Mouse (Mus musculus) myocyte (in vitro differentiated cells): ENCODE data around the gene Trpv1. TPM values are rescaled to one million over a fixed set of nuclear protein-coding genes. Genes with fewer than 3 reads are reported as not detected.

ENCODE experiments used
- H3K27me3 ChIP-seq: one replicate; pipeline ENCODE4 v1.6.1; 2011; ENCODE audit not compliant: control insufficient read depth, insufficient read depth, insufficient read length
- H3K36me3 ChIP-seq: one replicate; pipeline ENCODE4 v1.6.1; 2011; ENCODE audit not compliant: control insufficient read depth, insufficient read depth
- H3K4me2 ChIP-seq: one replicate; pipeline ENCODE4 v1.6.1; 2011; ENCODE audit warnings: low read depth, control low read depth
- H3K4me3 ChIP-seq: one replicate; pipeline ENCODE4 v1.5.1; 2011; ENCODE audit warnings: mild to moderate bottlenecking, control low read depth, moderate library complexity
- H3K79me2 ChIP-seq: one replicate; pipeline ENCODE4 v1.6.1; 2011; ENCODE audit not compliant: control insufficient read depth, insufficient read depth
- H3ac ChIP-seq: one replicate; pipeline ENCODE4 v1.6.1; 2011; ENCODE audit not compliant: control insufficient read depth, insufficient read length
- CEBPB ChIP-seq: IDR thresholded peaks from 2 replicates; pipeline ENCODE4 v1.6.1; 2011; ENCODE audit warnings: mild to moderate bottlenecking, moderate library complexity; ENCODE audit not compliant: poor library complexity, insufficient read depth, severe bottlenecking
- E2F4 ChIP-seq: IDR thresholded peaks from one replicate; pipeline ENCODE4 v1.6.1; 2011; ENCODE audit warnings: mild to moderate bottlenecking, control low read depth, moderate library complexity; ENCODE audit not compliant: insufficient read depth
- MAX ChIP-seq: IDR thresholded peaks from one replicate; pipeline ENCODE4 v1.6.1; 2011; ENCODE audit warnings: low read depth, mild to moderate bottlenecking, control low read depth
- MYOD1 ChIP-seq, 3 experiments: IDR thresholded peaks; one replicate each; pipeline ENCODE4 v1.6.1; 2011; ENCODE audit warnings: control low read depth in 2 of 3, low read depth in 2 of 3, mild to moderate bottlenecking in 2 of 3, moderate library complexity in 1 of 3; ENCODE audit not compliant: insufficient read length in 2 of 3, control insufficient read depth in 1 of 3
- MYOG ChIP-seq, 3 experiments: IDR thresholded peaks; one replicate each; pipeline ENCODE4 v1.6.1; 2011; ENCODE audit warnings: control low read depth in 2 of 3, low read depth in 2 of 3, mild to moderate bottlenecking in 2 of 3; ENCODE audit not compliant: insufficient read length in 2 of 3, control insufficient read depth in 1 of 3, insufficient read depth in 1 of 3
- POLR2A ChIP-seq: IDR thresholded peaks from one replicate; pipeline ENCODE4 v1.6.1; 2011; ENCODE audit warnings: low read depth, mild to moderate bottlenecking, control low read depth, moderate library complexity; ENCODE audit not compliant: insufficient read length
- POLR2AphosphoS2 ChIP-seq: IDR thresholded peaks from one replicate; pipeline ENCODE4 v1.6.1; 2011; ENCODE audit warnings: low read depth, control low read depth; ENCODE audit not compliant: insufficient read length
- REST ChIP-seq: IDR thresholded peaks from one replicate; pipeline ENCODE4 v1.6.1; 2011; ENCODE audit warnings: mild to moderate bottlenecking, control low read depth, moderate library complexity; ENCODE audit not compliant: insufficient read depth, insufficient read length
- SRF ChIP-seq: IDR thresholded peaks from one replicate; pipeline ENCODE4 v1.6.1; 2011; ENCODE audit warnings: low read depth; ENCODE audit not compliant: control insufficient read depth, insufficient read length
- TCF12 ChIP-seq: IDR thresholded peaks from one replicate; pipeline ENCODE4 v1.6.1; 2011; ENCODE audit warnings: mild to moderate bottlenecking, control low read depth; ENCODE audit not compliant: poor library complexity, insufficient read depth, severe bottlenecking
- TCF3 ChIP-seq: IDR thresholded peaks from one replicate; pipeline ENCODE4 v1.6.1; 2011; ENCODE audit warnings: low read depth, control low read depth; ENCODE audit not compliant: insufficient read length
- USF1 ChIP-seq: IDR thresholded peaks from one replicate; pipeline ENCODE4 v1.6.1; 2011; ENCODE audit warnings: low read depth, mild to moderate bottlenecking, control low read depth, moderate library complexity
- polyA plus RNA-seq: library from polyadenylated mRNA; unstranded; fragments of >200 nt; fragmentation: generic; extraction: Trizol; gene quantifications from one replicate; pipeline ENCODE4 v1.2.1, GENCODE M21; 2012; ENCODE audit warnings: missing spikeins

Trpv1 gene
- polyA plus RNA-seq, 1 experiment, result 0.17 TPM

GRCm38 (mm10) chr11:73242777-73243176, 8.7 kb downstream of the Trpv1 start:
- Histone ChIP-seq H3K4me2 (no peak overlapping the region), H3K4me3 (no peak overlapping the region), H3K79me2 (no peaks in the 10 kb centered on the region), H3K27me3 (peaks cover 10% of the 10 kb centered on the region), H3ac (no peak overlapping the region), H3K36me3 (no peaks in the 10 kb centered on the region)
- TF ChIP-seq MYOG (IDR thresholded peaks at IDR 0.05; ENCODE audit: control insufficient read depth in 1 of 3, insufficient read depth in 1 of 3, insufficient read length in 2 of 3, low read depth in 2 of 3), result no peak
- TF ChIP-seq E2F4, result no peak
- TF ChIP-seq MYOD1 (IDR thresholded peaks at IDR 0.05; ENCODE audit: control insufficient read depth in 1 of 3, insufficient read length in 2 of 3, low read depth in 2 of 3), result no peak
- no peak for TF ChIP-seq POLR2AphosphoS2
- no peak for TF ChIP-seq MAX
- TF ChIP-seq REST, result no peak
- TF ChIP-seq USF1, result no peak
- no peak for TF ChIP-seq CEBPB
- no peak for TF ChIP-seq SRF
- TF ChIP-seq POLR2A, result no peak
- TF ChIP-seq TCF12, result no peak
- TF ChIP-seq TCF3, result no peak

- H3ac ChIP-seq, result no peak overlapping the region
- no peaks in the 10 kb centered on the region for H3K27me3 ChIP-seq
- H3K4me3 ChIP-seq, result no peak overlapping the region
- no peak overlapping the region for H3K4me2 ChIP-seq
- H3K79me2 ChIP-seq, result no peaks in the 10 kb centered on the region
- TF ChIP-seq POLR2A, result no peak
- H3K36me3 ChIP-seq, result no peaks in the 10 kb centered on the region
These were observed 23.4 kb downstream of the Trpv1 start for GRCm38 (mm10) chr11:73257362-73257945.

- H3K27me3 ChIP-seq, result no peaks in the 10 kb centered on the region
- no peak overlapping the region for H3K4me2 ChIP-seq
- H3K79me2 ChIP-seq, result no peaks in the 10 kb centered on the region
These were observed 24.6 kb downstream of the Trpv1 start for GRCm38 (mm10) chr11:73258664-73259063.

GRCm38 (mm10) chr11:73260457-73260856, 26.4 kb downstream of the Trpv1 start:
- Histone ChIP-seq H3K27me3 (no peaks in the 10 kb centered on the region), H3K4me3 (no peak overlapping the region), H3ac (no peak overlapping the region), H3K4me2 (no peak overlapping the region), H3K79me2 (no peaks in the 10 kb centered on the region), H3K36me3 (no peaks in the 10 kb centered on the region)
- TF ChIP-seq CEBPB, result no peak
- TF ChIP-seq SRF, result no peak
- TF ChIP-seq MYOG (IDR thresholded peaks at IDR 0.05; ENCODE audit: control insufficient read depth in 1 of 3, insufficient read depth in 1 of 3, insufficient read length in 2 of 3, low read depth in 2 of 3), result no peak
- TF ChIP-seq REST, result no peak
- TF ChIP-seq TCF3, result no peak
- TF ChIP-seq USF1, result no peak
- TF ChIP-seq POLR2A, result no peak
- no peak for TF ChIP-seq E2F4

More at GRCm38 (mm10) chr11:73258664-73259063, 24.6 kb downstream of the Trpv1 start:
- no peak overlapping the region for H3ac ChIP-seq
- TF ChIP-seq POLR2AphosphoS2 (no peak), TCF12 (no peak), USF1 (no peak), TCF3 (no peak), CEBPB (no peak), MYOG (IDR thresholded peaks at IDR 0.05; ENCODE audit: control insufficient read depth in 1 of 3, insufficient read depth in 1 of 3, insufficient read length in 2 of 3, low read depth in 2 of 3) (no peak)
- no peaks in the 10 kb centered on the region for H3K36me3 ChIP-seq
- no peak overlapping the region for H3K4me3 ChIP-seq

GRCm38 (mm10) chr11:73261385-73261784, 27.3 kb downstream of the Trpv1 start:
- TF ChIP-seq MYOD1 (IDR thresholded peaks at IDR 0.05; ENCODE audit: control insufficient read depth in 1 of 3, insufficient read length in 2 of 3, low read depth in 2 of 3), result peak; percentile 61 to 76 (median 67)
- peak; percentile 24 for TF ChIP-seq TCF12
- no peak for TF ChIP-seq SRF
- Histone ChIP-seq H3K36me3 (no peaks in the 10 kb centered on the region), H3K79me2 (no peaks in the 10 kb centered on the region), H3ac (no peak overlapping the region), H3K4me3 (no peak overlapping the region), H3K27me3 (no peaks in the 10 kb centered on the region), H3K4me2 (no peak overlapping the region)
